ENCODE assay signal across 16 mouse cellular contexts in genomic region chr5:110244091-110244490, GRCm38 (mm10). TPM values are rescaled to one million over a fixed set of nuclear protein-coding genes. Genes with fewer than 3 reads are reported as not detected.
DNase-seq lines count a peak whose midpoint lies in the region.
"Had no signal": no experiment of that assay in that cellular context is flagged by ENCODE, and none has a peak within 500 bp of the region (broad histone marks: within the 10 kb centered on the region; RNA-seq: fewer than 3 reads in every experiment).

No protein-coding gene starts in this region.

- peak; percentile 33 to 43 for DNase-seq in urinary bladder, adult 18-20 months (ENCODE audit: low spot score in 2 of 2)
- no peak for DNase-seq in urinary bladder, postnatal 10 days (ENCODE audit: low spot score)
- peak; percentile 28 to 37 for DNase-seq in urinary bladder, postnatal 36 days (ENCODE audit: low spot score in 2 of 2)
- DNase-seq in urinary bladder, postnatal 25 days (ENCODE audit: low spot score), result no peak
- DNase-seq in 416B (ENCODE audit: low read depth), result peak; percentile 51
- no peak for DNase-seq in layer of hippocampus, postnatal 14 days (ENCODE audit: low spot score in 2 of 2)
- DNase-seq: adrenal gland, adult 2 months; adrenal gland, postnatal 10 days; adrenal gland, postnatal 25 days; cerebellum, adult 11 months; cerebellum, adult 18-20 months; cerebellum, adult 8-10 months; cerebellum, adult 9-11 months; cerebellum, postnatal 14 days; cerebellum, postnatal 36 days; embryo, embryonic 11 days had no signal

RNA-seq across cellular contexts. Expression of gene Ankle2, which starts 13.3 kb away (rescaled TPM):
- 10 to 100 TPM; 33.2 to 33.9 TPM for total RNA-seq in layer of hippocampus, postnatal 14 days (2021)

RNA-seq across cellular contexts. Expression of gene Pgam5, which starts 25.6 kb away (rescaled TPM):
- total RNA-seq in layer of hippocampus, postnatal 14 days (2021), result 10 to 100 TPM; 64.7 to 68.3 TPM

RNA-seq across cellular contexts. Expression of gene Pxmp2, which starts 41.9 kb away (rescaled TPM):
- total RNA-seq in layer of hippocampus, postnatal 14 days (2021), result 10 to 100 TPM; 11.2 to 12.0 TPM

RNA-seq across cellular contexts. Expression of gene Pole, which starts 42.0 kb away (rescaled TPM):
- total RNA-seq in layer of hippocampus, postnatal 14 days (2021), result 1 to 10 TPM; 3.4 to 3.9 TPM

Comparison
In these comparisons a context has a peak if more than half of its experiments do, and no peak if none do; other contexts are left out.
1. DNase-seq: peak in urinary bladder, adult 18-20 months (2 of 2), urinary bladder, postnatal 36 days (2 of 2) and 416B (single experiment); none in urinary bladder, postnatal 10 days (single experiment), urinary bladder, postnatal 25 days (single experiment) and layer of hippocampus, postnatal 14 days (0 of 2).